Mouse (Mus musculus): Measurements from ENCODE around the gene Guk1. TPM values are rescaled to one million over a fixed set of nuclear protein-coding genes. Genes with fewer than 3 reads are reported as not detected.

The Guk1 gene
- polyA plus RNA-seq, 1 experiment from 2014 or later, result 119 TPM

- Histone ChIP-seq H3K9me3 (ENCODE audit: control insufficient read depth) (no peaks in the 10 kb centered on the region), H3K9ac (ENCODE audit: low read depth, low read length) (no peak overlapping the region), H3K27ac (ENCODE audit: low read depth, low read length) (no peak overlapping the region), H3K27me3 (replicated peaks; ENCODE audit: control insufficient read depth, insufficient read depth, low read length) (no peaks in the 10 kb centered on the region), H3K4me3 (ENCODE audit: low read depth, low read length) (no peak overlapping the region), H3K4me1 (replicated peaks; ENCODE audit: control insufficient read depth, insufficient read depth, low read length) (no peaks in the 10 kb centered on the region), H3K4me2 (replicated peaks; ENCODE audit: low read depth) (no peak overlapping the region), H3K36me3 (ENCODE audit: control insufficient read depth, insufficient read depth) (peaks cover 18% of the 10 kb centered on the region)
- no peak for ATAC-seq
- no peak for TF ChIP-seq CTCF (IDR thresholded peaks at IDR 0.05; ENCODE audit: low read depth)
- 85% methylated on average over 5 of the region's 5 CpGs for WGBS
Measured at GRCm38 (mm10) chr11:59155900-59156299, 36.1 kb downstream of the Guk1 start.

- H3K9ac ChIP-seq (ENCODE audit: low read depth, low read length), result no peak overlapping the region
- TF ChIP-seq CTCF (IDR thresholded peaks at IDR 0.05; ENCODE audit: low read depth), result no peak
- 87% methylated on average over 7 of the region's 7 CpGs for WGBS
Measured at GRCm38 (mm10) chr11:59154220-59154619, 37.8 kb downstream of the Guk1 start.

GRCm38 (mm10) chr11:59151729-59152128 is 40.3 kb downstream of the Guk1 start:
- TF ChIP-seq CTCF (IDR thresholded peaks at IDR 0.05; ENCODE audit: low read depth), result peak; percentile 52
- Histone ChIP-seq H3K27me3 (replicated peaks; ENCODE audit: control insufficient read depth, insufficient read depth, low read length) (no peaks in the 10 kb centered on the region), H3K4me3 (ENCODE audit: low read depth, low read length) (no peak overlapping the region), H3K36me3 (ENCODE audit: control insufficient read depth, insufficient read depth) (no peaks in the 10 kb centered on the region), H3K9me3 (ENCODE audit: control insufficient read depth) (no peaks in the 10 kb centered on the region), H3K4me2 (replicated peaks; ENCODE audit: low read depth) (no peak overlapping the region), H3K9ac (ENCODE audit: low read depth, low read length) (no peak overlapping the region), H3K4me1 (replicated peaks; ENCODE audit: control insufficient read depth, insufficient read depth, low read length) (no peaks in the 10 kb centered on the region), H3K27ac (ENCODE audit: low read depth, low read length) (no peak overlapping the region)
- WGBS, result 35% methylated on average over 3 of the region's 3 CpGs
- ATAC-seq, result no peak

More at GRCm38 (mm10) chr11:59154220-59154619, 37.8 kb downstream of the Guk1 start:
- Histone ChIP-seq H3K27ac (ENCODE audit: low read depth, low read length) (no peak overlapping the region), H3K4me1 (replicated peaks; ENCODE audit: control insufficient read depth, insufficient read depth, low read length) (no peaks in the 10 kb centered on the region), H3K4me2 (replicated peaks; ENCODE audit: low read depth) (no peak overlapping the region), H3K36me3 (ENCODE audit: control insufficient read depth, insufficient read depth) (peaks cover 18% of the 10 kb centered on the region), H3K9me3 (ENCODE audit: control insufficient read depth) (no peaks in the 10 kb centered on the region), H3K27me3 (replicated peaks; ENCODE audit: control insufficient read depth, insufficient read depth, low read length) (no peaks in the 10 kb centered on the region), H3K4me3 (ENCODE audit: low read depth, low read length) (no peak overlapping the region)
- ATAC-seq, result no peak

GRCm38 (mm10) chr11:59149302-59149701 is 42.7 kb downstream of the Guk1 start:
- Histone ChIP-seq H3K27me3 (replicated peaks; ENCODE audit: control insufficient read depth, insufficient read depth, low read length) (no peaks in the 10 kb centered on the region), H3K4me1 (replicated peaks; ENCODE audit: control insufficient read depth, insufficient read depth, low read length) (no peaks in the 10 kb centered on the region), H3K4me3 (ENCODE audit: low read depth, low read length) (no peak overlapping the region), H3K4me2 (replicated peaks; ENCODE audit: low read depth) (no peak overlapping the region), H3K36me3 (ENCODE audit: control insufficient read depth, insufficient read depth) (no peaks in the 10 kb centered on the region), H3K9me3 (ENCODE audit: control insufficient read depth) (no peaks in the 10 kb centered on the region), H3K27ac (ENCODE audit: low read depth, low read length) (no peak overlapping the region), H3K9ac (ENCODE audit: low read depth, low read length) (no peak overlapping the region)
- WGBS, result 60% methylated on average over 3 of the region's 3 CpGs
- no peak for TF ChIP-seq CTCF (IDR thresholded peaks at IDR 0.05; ENCODE audit: low read depth)
- ATAC-seq, result no peak

GRCm38 (mm10) chr11:59142962-59143361 is 49.0 kb downstream of the Guk1 start:
- 84% methylated on average over 5 of the region's 5 CpGs for WGBS
- Histone ChIP-seq H3K4me2 (replicated peaks; ENCODE audit: low read depth) (no peak overlapping the region), H3K9me3 (ENCODE audit: control insufficient read depth) (no peaks in the 10 kb centered on the region), H3K27ac (ENCODE audit: low read depth, low read length) (no peak overlapping the region), H3K9ac (ENCODE audit: low read depth, low read length) (no peak overlapping the region), H3K27me3 (replicated peaks; ENCODE audit: control insufficient read depth, insufficient read depth, low read length) (peaks cover 2% of the 10 kb centered on the region; the same call in 1 of the 2 replicates), H3K4me3 (ENCODE audit: low read depth, low read length) (no peak overlapping the region), H3K36me3 (ENCODE audit: control insufficient read depth, insufficient read depth) (no peaks in the 10 kb centered on the region), H3K4me1 (replicated peaks; ENCODE audit: control insufficient read depth, insufficient read depth, low read length) (no peaks in the 10 kb centered on the region)
- no peak for ATAC-seq
- TF ChIP-seq CTCF (IDR thresholded peaks at IDR 0.05; ENCODE audit: low read depth), result no peak

- ATAC-seq, result no peak
- H3K9me3 ChIP-seq (ENCODE audit: control insufficient read depth), result no peaks in the 10 kb centered on the region
- H3K4me1 ChIP-seq (replicated peaks; ENCODE audit: control insufficient read depth, insufficient read depth, low read length), result no peaks in the 10 kb centered on the region
- TF ChIP-seq CTCF (IDR thresholded peaks at IDR 0.05; ENCODE audit: low read depth), result no peak
- H3K4me2 ChIP-seq (replicated peaks; ENCODE audit: low read depth), result peak overlapping the region; percentile 44
- 13% methylated on average over 14 of the region's 14 CpGs for WGBS
- H3K9ac ChIP-seq (ENCODE audit: low read depth, low read length), result no peak overlapping the region
- no peak overlapping the region for H3K27ac ChIP-seq (ENCODE audit: low read depth, low read length)
- H3K4me3 ChIP-seq (ENCODE audit: low read depth, low read length), result 0 out of 2 replicates have a peak overlapping the region, but pooled peaks have one; percentile 7
- H3K27me3 ChIP-seq (replicated peaks; ENCODE audit: control insufficient read depth, insufficient read depth, low read length), result peaks cover 13% of the 10 kb centered on the region; the same call in 1 of the 2 replicates
- no peaks in the 10 kb centered on the region for H3K36me3 ChIP-seq (ENCODE audit: control insufficient read depth, insufficient read depth)
Measured at GRCm38 (mm10) chr11:59141772-59142370, 50.1 kb downstream of the Guk1 start.
